Mouse (Mus musculus): ENCODE results near the gene Gdi2.
"Not testable (repeated sequence)": the region's sequence is repeated elsewhere in the genome, so short reads cannot be mapped to it uniquely, and the experiment has no call there.

Gene Gdi2

GRCm38 (mm10) chr13:3537594-3538222 lies at the start of gene Gdi2:
Gdi2 (plus strand) TSS chr13:3538063.
- DNase-seq (ENCODE audit: low spot score in 2 of 2): peak; percentile 94 to 96

DNA sequence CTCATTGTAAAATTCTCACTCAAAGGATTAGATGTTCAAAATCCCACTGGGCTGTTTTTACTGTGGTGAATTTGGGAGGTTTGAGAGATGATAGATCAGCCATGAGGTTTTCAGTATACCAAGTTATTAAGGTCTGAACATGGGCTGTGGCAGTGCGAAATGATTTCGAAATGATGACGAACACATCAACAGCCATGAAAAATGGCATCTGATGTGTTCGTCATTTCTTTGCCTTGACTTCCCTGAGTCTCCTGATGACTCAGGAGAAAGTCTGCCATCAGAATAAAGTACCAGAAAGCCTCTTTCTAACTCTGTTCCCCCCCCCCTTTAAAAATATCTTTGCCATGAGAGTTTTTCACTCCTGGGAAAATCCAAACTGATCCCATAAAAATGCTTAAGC lies 42.3 kb upstream of the Gdi2 start:
- DNase-seq (ENCODE audit: low spot score in 2 of 2): no peak

DNA sequence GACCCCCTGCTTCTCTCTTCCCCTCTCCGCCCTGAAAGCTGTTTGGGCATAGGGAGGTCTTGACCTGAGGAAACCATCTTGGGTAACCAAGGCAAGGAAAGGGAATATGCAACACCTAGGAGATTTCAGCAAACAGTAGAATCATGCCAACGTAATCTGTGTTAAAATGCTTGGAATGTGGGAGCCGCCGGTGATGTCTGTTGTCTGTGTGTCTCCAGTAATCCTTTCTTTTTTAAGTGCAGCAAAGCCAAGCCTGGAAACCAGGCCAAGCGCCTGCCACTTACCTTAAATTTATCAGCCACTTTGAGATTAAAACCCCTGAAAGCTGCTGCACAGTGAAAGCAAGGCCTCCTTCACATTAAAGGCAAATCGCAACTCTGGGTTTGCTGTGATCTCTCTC lies 36.8 kb upstream of the Gdi2 start:
- not testable (repeated sequence) for DNase-seq (ENCODE audit: low spot score in 2 of 2)

GRCm38 (mm10) chr13:3515351-3515750 lies 22.5 kb upstream of the Gdi2 start:
- DNase-seq (ENCODE audit: low spot score in 2 of 2): not testable (repeated sequence)

GRCm38 (mm10) chr13:3519357-3519756 lies 18.5 kb upstream of the Gdi2 start:
- DNase-seq (ENCODE audit: low spot score in 2 of 2): not testable (repeated sequence)

GRCm38 (mm10) chr13:3519994-3520393 lies 17.9 kb upstream of the Gdi2 start:
- not testable (repeated sequence) for DNase-seq (ENCODE audit: low spot score in 2 of 2)

DNA sequence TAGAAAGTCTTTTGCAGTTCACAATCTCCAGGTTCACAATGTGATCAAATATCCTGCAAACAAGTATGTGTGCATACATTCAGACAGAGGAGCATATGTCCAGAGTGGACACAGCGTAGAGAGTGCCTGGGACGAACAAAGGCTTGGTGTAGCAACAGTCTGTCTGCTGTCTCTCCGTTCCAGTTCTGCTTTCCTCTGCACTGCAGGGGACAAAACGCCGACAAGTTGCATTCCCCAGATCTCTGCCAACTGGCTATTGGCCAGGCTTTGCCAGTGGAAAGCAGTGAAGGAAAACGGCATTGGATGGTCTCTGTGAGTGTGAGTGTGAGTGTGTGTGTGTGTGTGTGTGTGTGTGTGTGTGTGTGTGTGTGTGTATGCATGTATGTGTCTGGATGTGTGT lies 14.4 kb upstream of the Gdi2 start:
- DNase-seq (ENCODE audit: low spot score in 2 of 2): no peak

GRCm38 (mm10) chr13:3523946-3524345 lies 13.9 kb upstream of the Gdi2 start:
- DNase-seq (ENCODE audit: low spot score in 2 of 2): no peak

DNA sequence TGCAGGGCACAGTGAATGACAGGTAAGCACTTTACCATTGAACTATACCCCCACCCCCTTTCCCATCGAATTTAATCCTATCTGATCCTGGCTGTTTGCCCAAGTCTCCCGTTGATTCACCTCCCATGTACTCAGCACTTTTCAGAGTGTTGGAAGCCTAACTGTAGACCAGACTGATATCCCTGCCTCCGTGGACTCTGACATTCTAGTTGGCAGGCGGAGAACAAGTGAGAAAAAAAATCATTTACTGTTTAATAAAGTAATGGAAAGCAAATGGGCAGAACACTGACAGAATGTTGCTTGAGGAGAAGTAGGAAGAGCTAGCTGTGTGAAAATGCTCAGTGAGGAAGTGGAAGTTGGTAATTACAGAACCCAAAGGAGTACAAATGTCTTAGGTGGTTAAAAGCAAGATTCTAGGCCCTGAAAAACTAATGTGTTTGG lies 12.2 kb upstream of the Gdi2 start:
- no peak for DNase-seq (ENCODE audit: low spot score in 2 of 2)

GRCm38 (mm10) chr13:3526328-3526727 lies 11.5 kb upstream of the Gdi2 start:
- no peak for DNase-seq (ENCODE audit: low spot score in 2 of 2)

- no peak for DNase-seq (ENCODE audit: low spot score in 2 of 2)
Measured at GRCm38 (mm10) chr13:3530451-3530850, 7.4 kb upstream of the Gdi2 start.

DNA sequence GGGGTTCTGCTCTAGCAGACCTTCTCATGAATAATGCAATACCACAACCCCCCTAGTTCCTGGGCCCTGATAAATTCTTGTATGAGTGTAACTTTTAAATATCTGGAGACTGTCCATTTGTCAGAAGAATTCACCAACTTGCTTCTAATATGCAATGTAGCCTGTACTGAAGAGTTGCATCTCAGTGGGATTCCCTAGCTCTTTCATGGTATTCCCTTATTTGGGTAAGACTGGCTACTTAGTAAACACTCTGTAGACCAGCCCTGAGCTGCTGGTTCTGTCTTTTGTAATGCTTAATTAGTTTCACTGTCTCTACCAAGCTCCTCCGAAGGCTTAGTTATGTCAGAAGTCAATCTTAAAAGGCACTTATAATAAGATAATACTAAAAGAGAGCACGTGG lies 6.7 kb upstream of the Gdi2 start:
- not testable (repeated sequence) for DNase-seq (ENCODE audit: low spot score in 2 of 2)

DNA sequence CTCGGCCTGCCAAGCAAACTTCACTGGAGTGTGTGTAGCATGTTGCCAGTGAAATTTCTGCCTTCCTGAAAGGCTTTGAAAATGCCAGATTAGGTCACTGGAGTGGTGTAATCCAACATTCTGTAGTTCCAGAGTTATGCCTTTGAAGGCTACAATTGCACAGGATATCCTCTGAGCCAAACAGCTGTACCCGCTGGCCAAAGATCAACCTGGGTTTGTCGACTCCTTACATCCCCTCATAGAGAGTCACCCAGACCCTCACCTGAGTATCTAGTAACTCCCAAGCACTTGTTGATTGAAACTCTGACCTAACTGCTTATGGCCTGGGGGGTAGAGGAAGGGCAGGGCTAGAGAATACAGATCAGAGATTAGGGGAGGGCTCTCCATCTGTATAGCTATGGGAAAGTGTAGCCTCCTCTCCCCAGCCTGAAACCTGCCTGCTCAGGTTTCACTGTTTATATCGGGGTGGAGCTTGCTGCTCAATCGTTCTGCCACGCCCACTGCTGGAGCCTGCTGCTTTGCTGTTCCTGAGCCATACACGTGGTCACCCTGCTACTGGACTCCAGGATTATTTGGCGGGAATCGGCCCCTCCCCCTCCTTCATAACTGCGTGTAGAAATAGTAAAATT lies 6.1 kb upstream of the Gdi2 start:
- DNase-seq (ENCODE audit: low spot score in 2 of 2): no peak

DNA sequence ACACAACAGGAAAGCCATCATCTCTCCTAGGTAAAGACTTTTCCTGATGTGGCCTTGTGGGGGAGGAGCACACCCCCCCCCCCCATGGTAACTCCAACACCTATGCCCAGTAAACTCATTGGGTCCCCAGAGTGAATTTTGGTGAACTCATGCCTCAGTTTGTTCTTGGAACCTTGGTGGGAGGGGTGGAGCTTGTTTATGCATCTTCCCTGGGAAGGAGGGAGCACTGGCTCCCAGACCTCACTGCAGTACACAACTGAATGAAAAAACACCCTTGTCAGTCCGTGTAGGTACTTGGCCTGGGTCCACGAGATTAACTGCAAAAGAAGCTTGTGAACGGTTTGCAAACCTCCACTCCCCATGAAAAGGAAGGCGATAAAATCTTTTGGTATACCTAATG lies 5.4 kb upstream of the Gdi2 start:
- DNase-seq (ENCODE audit: low spot score in 2 of 2): no peak

DNA sequence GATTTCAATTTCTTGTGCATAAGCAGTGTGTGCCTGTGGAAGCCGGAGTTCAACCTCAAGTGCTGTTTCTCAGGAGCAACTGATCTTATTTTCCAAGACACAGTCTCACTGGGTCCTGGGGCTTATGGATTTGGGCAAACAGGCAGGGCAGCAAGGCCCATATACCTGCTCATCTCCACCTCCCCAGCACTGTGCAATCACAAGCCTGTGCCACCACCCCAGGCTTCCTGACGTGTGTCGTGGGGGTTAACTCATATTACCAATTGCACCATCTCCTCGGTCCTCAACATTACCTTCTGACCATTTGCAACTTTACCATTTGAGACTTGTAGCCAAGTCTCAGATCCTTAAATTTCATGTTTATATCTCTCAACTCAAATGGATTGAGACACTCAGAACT lies 3.7 kb upstream of the Gdi2 start:
- no peak for DNase-seq (ENCODE audit: low spot score in 2 of 2)

GRCm38 (mm10) chr13:3538223-3538968 lies 533 bp downstream of the Gdi2 start:
- DNase-seq (ENCODE audit: low spot score in 2 of 2): peak; percentile 59 to 80

GRCm38 (mm10) chr13:3538969-3539562 lies 1.2 kb downstream of the Gdi2 start:
- DNase-seq (ENCODE audit: low spot score in 2 of 2): no peak

DNA sequence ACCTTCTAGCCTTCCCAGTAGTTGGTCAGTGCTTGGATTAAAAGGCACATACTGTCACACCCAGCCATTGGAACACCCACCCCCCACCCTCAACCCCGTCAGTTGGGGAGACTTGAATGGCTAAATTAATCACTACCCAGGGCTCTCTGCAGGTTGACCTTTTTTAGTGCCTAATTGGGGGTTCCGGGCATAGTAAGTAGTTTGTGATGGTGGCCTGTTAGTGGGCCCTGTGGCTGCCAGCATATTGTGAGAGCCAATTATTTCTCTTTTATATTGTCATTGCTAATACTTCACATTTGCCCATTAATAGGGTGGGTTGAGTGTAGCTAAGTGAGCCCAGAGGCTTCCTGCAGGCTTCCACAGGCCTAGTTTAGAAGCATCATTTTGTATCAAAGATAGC lies 2.3 kb downstream of the Gdi2 start:
- no peak for DNase-seq (ENCODE audit: low spot score in 2 of 2)

DNA sequence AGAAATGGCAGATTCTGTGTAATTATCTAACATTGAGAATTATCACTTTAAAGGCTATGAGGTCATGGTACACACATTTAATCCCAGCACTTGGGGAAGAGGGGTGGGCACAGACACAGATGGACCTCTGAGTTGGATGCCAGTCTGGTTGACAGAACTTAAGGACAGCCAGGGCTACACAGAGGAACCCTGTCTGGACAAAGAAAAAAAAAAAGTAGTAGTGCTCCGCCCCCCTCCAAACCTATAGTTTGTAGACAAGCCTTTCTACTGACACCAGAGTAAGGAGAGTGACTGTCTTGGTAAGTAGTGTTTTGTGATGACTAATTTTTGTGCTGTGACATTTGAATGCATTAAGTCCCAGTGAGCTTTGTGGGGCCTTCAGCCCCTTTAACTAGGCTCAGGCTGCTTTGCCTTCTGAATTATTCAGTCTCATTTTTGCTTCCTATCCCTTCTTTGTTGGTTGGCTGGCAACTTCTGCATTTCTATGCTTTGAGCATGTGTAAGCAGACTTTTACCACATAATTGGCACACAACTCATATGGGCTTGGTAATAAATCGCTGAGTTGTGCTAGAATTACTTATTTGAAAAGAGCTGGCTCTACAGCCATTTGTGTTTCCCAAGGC lies 3.4 kb downstream of the Gdi2 start:
- no peak for DNase-seq (ENCODE audit: low spot score in 2 of 2)

GRCm38 (mm10) chr13:3544077-3544874 lies 6.4 kb downstream of the Gdi2 start:
- no peak for DNase-seq (ENCODE audit: low spot score in 2 of 2)

- DNase-seq (ENCODE audit: low spot score in 2 of 2): no peak
Measured at GRCm38 (mm10) chr13:3544925-3545324, 7.1 kb downstream of the Gdi2 start.
